Mouse (Mus musculus): ENCODE data around the gene Prame.
"Not testable (repeated sequence)": the region's sequence is repeated elsewhere in the genome, so short reads cannot be mapped to it uniquely, and the experiment has no call there.

Prame gene

DNA sequence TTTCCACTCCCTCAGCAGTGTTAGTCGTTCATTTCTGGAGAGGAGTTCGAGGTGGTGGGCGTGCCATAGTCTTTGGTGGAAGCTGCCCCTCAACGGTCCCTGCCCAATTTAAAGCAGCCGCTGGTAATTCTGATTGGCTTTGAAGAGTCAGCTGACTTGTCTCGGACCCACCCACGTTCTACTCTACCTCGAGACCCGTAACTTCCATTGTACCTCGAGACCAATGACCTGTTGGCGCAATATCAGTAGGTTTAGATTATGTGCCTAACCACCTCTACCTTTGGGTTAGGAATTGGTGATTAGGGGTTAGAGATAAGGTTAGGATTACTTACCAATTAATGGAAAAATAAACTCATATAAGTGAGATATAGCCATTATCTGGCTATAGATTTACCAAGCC lies at the start of gene Prame:
Gene Prame (minus strand): TSS at position 101 of the 400 bp plus-strand sequence.
- DNase-seq: no peak

DNA sequence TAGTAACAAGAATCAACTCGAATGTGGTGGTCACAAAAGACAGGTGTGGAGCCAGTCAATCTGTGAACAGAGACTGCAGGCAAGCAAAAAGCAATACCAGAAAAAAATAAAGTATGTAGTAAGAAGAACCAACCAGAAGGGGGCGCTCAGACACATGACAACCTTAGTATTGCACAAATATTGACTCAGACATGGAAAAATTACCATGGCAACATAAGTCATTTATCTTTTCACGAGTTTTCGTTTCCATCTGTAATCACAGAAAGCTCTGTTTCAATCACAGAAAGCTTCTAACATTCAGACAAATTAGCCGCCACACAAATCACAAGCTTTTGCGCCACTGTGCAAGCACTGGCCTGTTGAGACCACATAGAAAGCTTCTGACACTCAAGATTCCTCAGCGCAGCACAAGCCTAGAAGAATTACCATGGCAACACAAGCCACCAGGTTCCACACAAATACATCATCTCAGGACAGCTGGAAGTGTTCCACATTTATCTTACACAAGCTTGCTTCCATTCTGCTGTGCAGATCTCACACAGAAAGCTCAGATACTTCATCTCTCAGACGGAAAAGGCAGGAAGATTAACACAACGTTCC lies 24.8 kb upstream of the Prame start:
- DNase-seq: peak; percentile 43

DNA sequence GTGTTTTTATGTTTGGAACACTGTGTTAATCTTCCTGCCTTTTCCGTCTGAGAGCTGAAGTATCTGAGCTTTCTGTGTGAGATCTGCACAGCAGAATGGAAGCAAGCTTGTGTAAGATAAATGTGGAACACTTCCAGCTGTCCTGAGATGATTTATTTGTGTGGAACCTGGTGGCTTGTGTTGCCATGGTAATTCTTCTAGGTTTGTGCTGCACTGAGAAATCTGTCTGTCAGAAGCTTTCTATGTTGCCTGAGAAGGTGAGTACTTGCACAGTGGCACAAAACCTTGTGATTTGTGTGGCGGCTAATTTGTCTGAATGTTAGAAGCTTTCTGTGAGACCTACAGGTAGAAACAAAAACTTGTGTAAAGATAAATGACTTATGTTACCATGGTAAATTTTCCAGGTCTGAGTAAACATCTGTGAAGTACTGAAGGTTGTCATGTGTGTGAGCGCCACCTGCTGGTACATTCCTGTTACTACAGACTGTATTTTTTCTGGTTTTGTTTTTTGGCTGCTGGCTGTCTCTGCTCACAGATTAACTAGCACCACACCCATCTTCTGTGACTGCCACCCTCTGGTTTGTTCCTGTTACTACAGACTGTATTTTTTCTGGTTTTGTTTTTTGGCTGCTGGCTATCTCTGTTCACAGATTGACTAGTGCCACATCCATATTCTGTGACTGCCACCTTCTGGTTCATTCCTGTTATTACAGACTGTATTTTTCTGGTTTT lies 26.0 kb downstream of the Prame start:
- DNase-seq: peak; percentile 66

DNA sequence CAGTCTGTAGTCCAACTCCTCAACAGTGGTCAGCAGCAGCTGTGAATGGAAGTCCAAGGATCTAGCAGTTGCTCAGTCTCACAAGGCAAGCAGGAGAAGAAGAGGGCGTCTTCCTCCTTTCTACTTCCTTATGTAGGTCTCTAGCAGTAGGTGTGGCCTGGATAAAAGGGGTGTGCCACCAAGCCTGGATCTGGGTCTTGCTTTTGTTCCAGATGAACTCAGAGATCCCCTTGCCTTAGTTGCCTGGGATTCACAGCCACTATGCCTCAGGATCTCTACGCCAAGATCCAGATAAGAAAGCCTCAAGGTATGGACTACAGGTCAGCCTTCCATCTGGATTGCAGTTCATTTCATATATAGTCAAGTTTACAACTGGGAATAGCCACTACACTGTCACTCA lies 28.8 kb downstream of the Prame start, which contains the start of gene Nxf7:
Gene Nxf7 (minus strand): TSS at position 101 of the 400 bp plus-strand sequence.
- no peak for DNase-seq

DNA sequence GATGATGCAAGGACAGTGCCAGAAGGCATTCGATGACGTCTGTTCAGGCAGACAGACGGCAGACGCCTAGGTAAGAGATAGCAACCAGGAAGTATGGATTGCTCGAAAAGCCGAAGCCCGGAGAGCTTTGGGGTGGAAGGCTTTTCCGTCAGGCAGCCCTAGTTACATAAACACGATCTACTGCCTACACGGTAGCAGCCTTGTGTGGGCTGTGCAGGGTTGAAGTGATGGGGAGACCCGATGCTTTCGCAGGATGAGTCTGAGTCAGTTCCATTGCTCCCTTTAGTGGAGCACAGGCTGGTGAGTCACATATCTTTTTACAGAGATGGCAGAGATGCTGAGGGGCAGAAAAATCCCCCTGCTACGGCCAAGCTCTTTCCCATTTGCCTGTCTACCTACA lies 29.4 kb downstream of the Prame start:
- DNase-seq: peak; percentile 64

DNA sequence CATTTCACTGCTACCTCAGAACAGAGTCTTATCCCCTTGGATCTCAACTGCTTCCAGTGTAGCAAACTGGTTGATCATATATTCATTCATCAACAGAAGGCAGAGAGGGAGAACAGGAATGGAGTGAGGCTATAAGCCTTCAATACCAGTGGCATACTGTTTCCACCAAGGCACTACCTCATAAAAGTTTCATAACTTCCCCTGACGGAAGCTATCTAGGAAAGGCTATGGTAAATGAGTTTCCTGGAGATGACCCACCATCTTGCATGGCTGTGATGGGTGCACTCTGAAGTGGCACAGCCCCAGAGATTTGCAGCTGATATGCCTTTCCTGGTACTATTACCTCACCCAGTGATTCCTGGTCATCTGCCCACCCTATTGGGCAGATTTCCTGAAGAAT lies 51.1 kb downstream of the Prame start:
- no peak for DNase-seq

DNA sequence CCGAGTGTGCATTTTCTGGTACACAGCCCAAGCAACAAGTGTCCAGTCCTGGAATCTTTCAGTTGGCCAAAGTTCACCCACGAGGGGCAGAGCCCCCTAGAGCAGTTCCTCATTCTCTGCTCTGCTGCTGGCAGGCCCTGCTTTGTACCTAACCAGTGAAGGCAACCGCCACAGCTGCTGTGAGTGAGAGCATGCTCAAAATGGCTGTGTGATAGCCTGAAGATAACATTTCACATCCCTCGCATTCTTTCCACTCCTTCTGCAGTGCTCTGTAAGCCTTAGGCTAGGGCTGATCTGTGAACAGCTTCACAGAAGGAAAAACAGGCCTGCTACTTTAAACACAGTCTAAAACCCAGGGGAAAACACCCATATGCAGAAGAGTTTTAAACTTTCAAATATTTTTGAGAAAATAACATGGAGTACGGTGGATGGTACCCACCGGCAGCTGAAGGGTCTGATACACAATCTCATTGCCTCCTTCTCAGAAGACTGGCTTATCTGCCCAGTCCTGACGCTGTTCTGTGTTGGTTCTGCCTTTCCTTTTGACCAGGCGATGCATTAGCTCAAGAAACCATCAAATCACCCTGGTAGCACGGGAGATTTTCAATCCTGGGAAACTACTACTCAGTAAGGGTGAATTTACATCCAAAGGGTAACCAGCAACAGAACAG lies 52.4 kb downstream of the Prame start:
- not testable (repeated sequence) for DNase-seq

DNA sequence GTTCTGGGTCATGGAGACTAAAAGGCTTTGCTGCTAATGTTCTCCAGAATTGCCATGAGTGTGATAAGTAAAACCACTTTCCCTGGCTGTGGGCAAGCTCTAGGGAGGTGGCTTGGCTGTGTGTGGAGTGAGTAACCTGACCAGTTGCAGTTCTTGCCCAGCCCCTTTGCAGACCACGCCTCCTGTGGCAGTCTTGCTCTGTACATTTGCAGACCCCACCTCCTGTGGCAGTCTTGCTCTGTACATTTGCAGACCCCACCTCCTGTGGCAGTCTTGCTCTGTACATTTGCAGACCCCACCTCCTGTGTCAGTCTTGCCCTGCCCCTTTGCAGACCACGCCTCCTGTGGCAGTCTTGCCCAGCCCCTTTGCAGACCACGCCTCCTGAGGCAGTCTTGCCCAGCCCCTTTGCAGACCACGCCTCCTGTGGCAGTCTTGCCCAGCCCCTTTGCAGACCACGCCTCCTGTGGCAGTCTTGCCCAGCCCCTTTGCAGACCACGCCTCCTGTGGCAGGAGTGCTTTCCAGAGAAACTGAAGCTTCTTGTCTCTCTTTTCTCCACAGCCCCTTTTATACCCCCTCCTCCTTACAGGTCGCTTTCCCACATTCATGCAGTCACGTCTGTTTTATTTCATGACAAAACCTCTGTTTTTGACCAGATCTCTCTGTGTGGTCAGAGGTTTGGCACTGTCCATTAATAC lies 53.1 kb downstream of the Prame start:
- DNase-seq: not testable (repeated sequence)

DNA sequence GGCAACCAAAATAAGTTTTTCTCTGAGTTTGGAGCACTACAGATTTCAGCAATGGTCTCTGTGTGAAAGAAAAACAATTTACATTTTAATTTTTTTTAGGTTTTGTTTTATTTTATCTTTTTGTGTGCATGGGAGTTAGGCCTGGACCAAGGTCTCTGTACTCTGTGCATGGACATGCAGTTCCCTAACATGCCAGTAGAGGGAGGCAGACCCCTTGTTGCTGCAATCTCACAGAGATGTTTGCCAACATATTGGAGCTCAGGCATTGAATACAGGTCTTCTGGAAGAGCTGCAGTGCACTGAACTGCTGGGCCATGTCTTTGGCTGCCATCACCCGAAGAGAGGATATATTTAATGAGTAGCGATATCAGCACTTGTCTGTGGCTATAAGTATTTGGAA lies 58.0 kb downstream of the Prame start:
- DNase-seq: peak; percentile 52

DNA sequence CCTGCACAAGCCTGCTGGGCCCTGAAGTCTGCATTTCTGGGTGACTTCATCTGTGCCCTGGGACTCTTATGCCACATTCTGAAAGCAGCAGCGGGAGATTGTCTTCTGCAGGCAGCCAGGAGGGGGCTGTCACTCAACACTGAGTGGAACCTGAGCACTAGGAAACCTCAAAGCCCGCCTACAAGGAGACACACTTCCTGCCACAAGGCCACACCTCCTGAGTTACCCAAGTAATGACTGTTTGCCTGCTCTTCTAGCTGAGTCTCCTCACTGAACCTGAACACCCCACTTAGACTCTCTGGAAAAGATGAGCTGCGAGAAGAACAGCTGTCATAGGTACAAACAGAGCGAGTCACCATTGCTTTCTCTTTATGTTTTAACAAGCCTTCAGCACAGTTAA lies 62.6 kb downstream of the Prame start:
- DNase-seq: not testable (repeated sequence)
